Mouse (Mus musculus) liver, adult 2 months (tissue): ENCODE data around the gene Uchl4. TPM values are rescaled to one million over a fixed set of nuclear protein-coding genes. Genes with fewer than 3 reads are reported as not detected.
A peak's percentile ranks its signal among the peaks of the same experiment; 100 is the strongest.

ENCODE experiments used
- DNase-seq: peaks from one replicate; pipeline ENCODE4 v3.0.0-alpha.2; 2011; ENCODE audit warnings: low read depth, low spot score; ENCODE audit errors: extremely low read depth
- H3K27ac ChIP-seq: fragments of 200-500 bp; replicated peaks from 2 replicates; pipeline ENCODE4 v1.5.1; 2012; ENCODE audit warnings: low read depth, mild to moderate bottlenecking, control low read depth, inconsistent platforms, low read length; ENCODE audit not compliant: insufficient read depth
- H3K27me3 ChIP-seq: fragments of 200-500 bp; 2 replicates; pipeline ENCODE4 v1.6.1; 2012; ENCODE audit warnings: mild to moderate bottlenecking, moderate library complexity, low read length, inconsistent platforms; ENCODE audit not compliant: control insufficient read depth, insufficient read depth
- H3K36me3 ChIP-seq: fragments of 200-500 bp; 2 replicates; pipeline ENCODE4 v1.6.1; 2012; ENCODE audit warnings: low read length, inconsistent platforms; ENCODE audit not compliant: control insufficient read depth, insufficient read depth
- H3K4me1 ChIP-seq: fragments of 200-500 bp; 2 replicates; pipeline ENCODE4 v1.6.1; 2011; ENCODE audit warnings: low read length; ENCODE audit not compliant: control insufficient read depth, insufficient read depth
- H3K4me3 ChIP-seq: fragments of 200-500 bp; 2 replicates; pipeline ENCODE4 v1.5.1; 2011; ENCODE audit warnings: low read depth, mild to moderate bottlenecking, control low read depth, low read length, moderate library complexity; ENCODE audit not compliant: insufficient read depth
- H3K79me2 ChIP-seq: fragments of 200-500 bp; 2 replicates; pipeline ENCODE4 v1.6.1; 2012; ENCODE audit warnings: inconsistent platforms, mild to moderate bottlenecking, low read length, moderate library complexity; ENCODE audit not compliant: control insufficient read depth, insufficient read depth
- H3K9ac ChIP-seq: fragments of 200-500 bp; 2 replicates; pipeline ENCODE4 v1.6.1; 2012; ENCODE audit warnings: low read depth, mild to moderate bottlenecking, control low read depth, inconsistent platforms, low read length
- CTCF ChIP-seq: fragments of 200-500 bp; IDR thresholded peaks from 2 replicates; pipeline ENCODE4 v1.5.1; 2011; ENCODE audit warnings: low read depth, low read length, control low read depth
- POLR2A ChIP-seq: fragments of 200-500 bp; IDR thresholded peaks from 2 replicates; pipeline ENCODE4 v1.6.1; 2011; ENCODE audit warnings: low read length, control low read depth; ENCODE audit not compliant: insufficient read depth; ENCODE audit errors: extremely low read depth
- WGBS: fragments of 180-500 bp; shearing (Covaris S2); methylation state at CpG from one replicate; pipeline ENCODE4 v1.1.7; 2018; 5-methylcytosine and 5-hydroxymethylcytosine counted together
- polyA plus RNA-seq: library from polyadenylated mRNA; depleted of rRNA; stranded (reverse); fragments of >200 nt; gene quantifications from 2 replicates; pipeline ENCODE4 v1.2.3, GENCODE M21; 2012
- total RNA-seq: library from RNA; depleted of rRNA; stranded (reverse); fragments of >200 nt; gene quantifications from 2 replicates; pipeline ENCODE4 v1.2.3, GENCODE M21; 2014

Uchl4 gene
- total and polyA plus RNA-seq, 2 experiments = 0.09 TPM; not detected in 1

GRCm38 (mm10) chr9:64242381-64242831, 7.4 kb downstream of the Uchl4 start:
- peaks cover 4% of the 10 kb centered on the region; the same call in 1 of the 2 replicates for H3K4me1 ChIP-seq
- no peak overlapping the region for H3K9ac ChIP-seq
- H3K79me2 ChIP-seq = peaks cover 28% of the 10 kb centered on the region; the same call in 1 of the 2 replicates
- 72% methylated on average over 6 of the region's 6 CpGs for WGBS
- 0 out of 2 replicates have a peak overlapping the region, but pooled peaks have one; percentile 1 for H3K27ac ChIP-seq
- peaks cover 8% of the 10 kb centered on the region; the same call in 1 of the 2 replicates for H3K36me3 ChIP-seq
- no peaks in the 10 kb centered on the region for H3K27me3 ChIP-seq
- no peak for TF ChIP-seq CTCF
- TF ChIP-seq POLR2A = no peak
- no peak overlapping the region for H3K4me3 ChIP-seq
- no peak for DNase-seq

- 84% methylated on average over 1 of the region's 1 CpGs for WGBS
- TF ChIP-seq POLR2A = no peak
- no peak for TF ChIP-seq CTCF
- Histone ChIP-seq H3K4me1 (peaks cover 15% of the 10 kb centered on the region; the same call in 1 of the 2 replicates), H3K27ac (no peak overlapping the region), H3K79me2 (peaks cover 41% of the 10 kb centered on the region), H3K36me3 (peaks cover 8% of the 10 kb centered on the region; the same call in 1 of the 2 replicates), H3K27me3 (no peaks in the 10 kb centered on the region), H3K9ac (no peak overlapping the region), H3K4me3 (no peak overlapping the region)
- no peak for DNase-seq
These were observed 14.4 kb downstream of the Uchl4 start for GRCm38 (mm10) chr9:64249371-64249770.

GRCm38 (mm10) chr9:64250111-64250730, 15.2 kb downstream of the Uchl4 start:
- no peak overlapping the region for H3K9ac ChIP-seq
- peak; percentile 91 for DNase-seq
- H3K36me3 ChIP-seq = peaks cover 7% of the 10 kb centered on the region; the same call in 1 of the 2 replicates
- H3K27ac ChIP-seq = peak overlapping the region; percentile 63
- peaks cover 12% of the 10 kb centered on the region; the same call in 1 of the 2 replicates for H3K4me1 ChIP-seq
- peaks cover 37% of the 10 kb centered on the region for H3K79me2 ChIP-seq
- H3K27me3 ChIP-seq = no peaks in the 10 kb centered on the region
- H3K4me3 ChIP-seq = no peak overlapping the region
- TF ChIP-seq POLR2A = no peak
- TF ChIP-seq CTCF = no peak

GRCm38 (mm10) chr9:64252591-64253020, 17.6 kb downstream of the Uchl4 start:
- peak; percentile 16; the same call in 1 of the 2 replicates for TF ChIP-seq CTCF
- no peak for TF ChIP-seq POLR2A

GRCm38 (mm10) chr9:64253021-64253904, 18.3 kb downstream of the Uchl4 start, which contains the start of gene Map2k1:
TSS of gene Map2k1 (minus strand) at chr9:64253631.
- H3K27ac ChIP-seq = peak within 1 kb of the TSS; percentile 78
- TF ChIP-seq CTCF = peak; percentile 84
- TF ChIP-seq POLR2A = peak; percentile 98
- H3K27me3 ChIP-seq = no peaks in the 10 kb centered on the region
- H3K4me1 ChIP-seq = peaks cover 12% of the 10 kb centered on the region; the same call in 1 of the 2 replicates
- WGBS = under 1% methylated on average over 87 of the region's 89 CpGs
- peaks cover 23% of the 10 kb centered on the region for H3K79me2 ChIP-seq
- peak within 1 kb of the TSS; percentile 91 for H3K9ac ChIP-seq
- no peaks in the 10 kb centered on the region for H3K36me3 ChIP-seq
- DNase-seq = peak; percentile 87
- H3K4me3 ChIP-seq = peak within 1 kb of the TSS; percentile 81

More at GRCm38 (mm10) chr9:64252591-64253020, 17.6 kb downstream of the Uchl4 start:
- DNase-seq = peak; percentile 67
- no peaks in the 10 kb centered on the region for H3K36me3 ChIP-seq
- H3K4me3 ChIP-seq = peak overlapping the region; percentile 81
- H3K79me2 ChIP-seq = peaks cover 24% of the 10 kb centered on the region
- peaks cover 12% of the 10 kb centered on the region; the same call in 1 of the 2 replicates for H3K4me1 ChIP-seq
- H3K27me3 ChIP-seq = no peaks in the 10 kb centered on the region
- H3K9ac ChIP-seq = peak overlapping the region; percentile 91
- peak overlapping the region; percentile 78 for H3K27ac ChIP-seq
- WGBS = under 1% methylated on average over 16 of the region's 16 CpGs
